In genomic region chr8:91514752-91515478, GRCm38 (mm10) we compare ENCODE assay signal across 16 mouse cellular contexts.
DNase-seq lines count a peak whose midpoint lies in the region; ATAC-seq and TF ChIP-seq lines count a peak whose summit lies in the region.
"Had no signal": no experiment of that assay in that cellular context is flagged by ENCODE, and none has a peak within 500 bp of the region (broad histone marks: within the 10 kb centered on the region; RNA-seq: fewer than 3 reads in every experiment).

No protein-coding gene starts in this region.

- H3K4me1 ChIP-seq in lung, postnatal 0 days (ENCODE audit: insufficient read depth, low read depth, low read length) = peaks cover 11% of the 10 kb centered on the region; the same call in 1 of the 2 replicates
- peaks cover 29% of the 10 kb centered on the region for H3K4me1 ChIP-seq in forebrain, embryonic 11.5 days (replicated peaks; ENCODE audit: control insufficient read depth, insufficient read depth, low read length)
- no peaks in the 10 kb centered on the region for H3K4me1 ChIP-seq in hindbrain, postnatal 0 days (ENCODE audit: insufficient read depth, low read length)
- H3K4me1 ChIP-seq in cerebellum, adult 2 months (ENCODE audit: control insufficient read depth, insufficient read depth, low read length) = peaks cover 11% of the 10 kb centered on the region

- no peaks in the 10 kb centered on the region for H3K9me3 ChIP-seq in lung, postnatal 0 days (ENCODE audit: low read length)
- H3K9me3 ChIP-seq in forebrain, embryonic 11.5 days (ENCODE audit: control insufficient read depth, low read length) = no peaks in the 10 kb centered on the region
- no peaks in the 10 kb centered on the region for H3K9me3 ChIP-seq in hindbrain, postnatal 0 days (ENCODE audit: low read length)
- H3K9me3 ChIP-seq: embryonic facial prominence, embryonic 15.5 days; limb, embryonic 10.5 days had no signal

- H3K9ac ChIP-seq in lung, postnatal 0 days (replicated peaks; ENCODE audit: low read depth) = no peak overlapping the region
- H3K9ac ChIP-seq in forebrain, embryonic 11.5 days (ENCODE audit: low read length) = no peak overlapping the region
- H3K9ac ChIP-seq in hindbrain, postnatal 0 days (replicated peaks; ENCODE audit: low read length) = no peak overlapping the region
- H3K9ac ChIP-seq: embryonic facial prominence, embryonic 15.5 days had no signal

- H3K27ac ChIP-seq in lung, postnatal 0 days (ENCODE audit: low read length) = no peak overlapping the region
- H3K27ac ChIP-seq in forebrain, embryonic 11.5 days (ENCODE audit: low read depth, low read length) = no peak overlapping the region
- no peak overlapping the region for H3K27ac ChIP-seq in hindbrain, postnatal 0 days
- H3K27ac ChIP-seq in cerebellum, adult 2 months (ENCODE audit: insufficient read depth, low read length) = no peak overlapping the region
- H3K27ac ChIP-seq: embryonic facial prominence, embryonic 15.5 days; heart, adult 2 months; limb, embryonic 10.5 days; stomach, postnatal 0 days had no signal

- ATAC-seq in lung, postnatal 0 days = peak; percentile 37; the same call in 1 of the 2 replicates
- peak; percentile 72 for ATAC-seq in forebrain, embryonic 11.5 days (replicated peaks; ENCODE audit: low FRiP score)
- ATAC-seq in hindbrain, postnatal 0 days = peak; percentile 53; the same call in 1 of the 2 replicates

- intact Hi-C loops in heart, postnatal 10 days (cut with DNase I) = no loop called here

- H3K27me3 ChIP-seq in lung, postnatal 0 days (replicated peaks; ENCODE audit: insufficient read depth, low read length) = no peaks in the 10 kb centered on the region
- peaks cover 53% of the 10 kb centered on the region for H3K27me3 ChIP-seq in forebrain, embryonic 11.5 days (ENCODE audit: control insufficient read depth, insufficient read depth, low read length)
- H3K27me3 ChIP-seq in hindbrain, postnatal 0 days (ENCODE audit: insufficient read depth, low read length) = no peaks in the 10 kb centered on the region
- no peaks in the 10 kb centered on the region for H3K27me3 ChIP-seq in cerebellum, adult 2 months (ENCODE audit: control insufficient read depth, insufficient read depth, low read length)
- H3K27me3 ChIP-seq: embryonic facial prominence, embryonic 15.5 days had no signal

- no peaks in the 10 kb centered on the region for H3K36me3 ChIP-seq in lung, postnatal 0 days (ENCODE audit: insufficient read depth, low read length)
- no peaks in the 10 kb centered on the region for H3K36me3 ChIP-seq in forebrain, embryonic 11.5 days (ENCODE audit: control insufficient read depth, insufficient read depth, low read length)
- no peaks in the 10 kb centered on the region for H3K36me3 ChIP-seq in hindbrain, postnatal 0 days (ENCODE audit: insufficient read depth, low read length)
- H3K36me3 ChIP-seq: embryonic facial prominence, embryonic 15.5 days; limb, embryonic 10.5 days had no signal

- TF ChIP-seq POLR2A in cerebellum, adult 2 months (IDR thresholded peaks at IDR 0.05; ENCODE audit: borderline replicate concordance, insufficient read depth, low read length) = no peak

- TF ChIP-seq CTCF in lung, postnatal 0 days (IDR thresholded peaks at IDR 0.05) = 0 out of 2 replicates have a peak, but pooled peaks have one; percentile 13
- TF ChIP-seq CTCF in hindbrain, postnatal 0 days (IDR thresholded peaks at IDR 0.05; ENCODE audit: low read depth) = no peak
- TF ChIP-seq CTCF in cerebellum, adult 2 months (IDR thresholded peaks at IDR 0.05; ENCODE audit: borderline replicate concordance, insufficient read depth, low read depth, low read length) = no peak

- no peak for TF ChIP-seq EP300 in lung, postnatal 0 days (IDR thresholded peaks at IDR 0.05)

- DNase-seq in lung, postnatal 0 days (ENCODE audit: low spot score) = no peak
- no peak for DNase-seq in lung, postnatal 25 days (ENCODE audit: low spot score)
- peak; percentile 59 for DNase-seq in forebrain, embryonic 11.5 days (ENCODE audit: low spot score)
- DNase-seq in hindbrain, postnatal 0 days (ENCODE audit: low spot score) = no peak
- peak; percentile 77 for DNase-seq in retina, embryonic 14.5 days (ENCODE audit: low spot score)
- no peak for DNase-seq in heart, postnatal 10 days
- DNase-seq in right cerebral cortex, postnatal 14 days = no peak
- DNase-seq in cerebellum, adult 2 months = no peak
- DNase-seq: cerebellum, adult 9-11 months; heart, adult 2 months; heart, postnatal 4 days; kidney, adult 9 months; layer of hippocampus, adult 9-11 months had no signal

- no peak overlapping the region for H3K4me3 ChIP-seq in lung, postnatal 0 days (ENCODE audit: low read depth, low read length)
- H3K4me3 ChIP-seq in forebrain, embryonic 11.5 days (ENCODE audit: low read depth, low read length) = no peak overlapping the region
- H3K4me3 ChIP-seq in hindbrain, postnatal 0 days (ENCODE audit: low read length) = no peak overlapping the region
- H3K4me3 ChIP-seq in cerebellum, adult 2 months (replicated peaks; ENCODE audit: insufficient read depth, low read depth, low read length) = no peak overlapping the region
- H3K4me3 ChIP-seq: embryonic facial prominence, embryonic 15.5 days; heart, adult 2 months; limb, embryonic 10.5 days had no signal

- H3K4me2 ChIP-seq in lung, postnatal 0 days (replicated peaks; ENCODE audit: low read depth, low read length) = no peak overlapping the region
- H3K4me2 ChIP-seq in forebrain, embryonic 11.5 days (ENCODE audit: low read depth, low read length, severe bottlenecking) = no peak overlapping the region
- no peak overlapping the region for H3K4me2 ChIP-seq in hindbrain, postnatal 0 days (ENCODE audit: low read depth, low read length)
- H3K4me2 ChIP-seq: embryonic facial prominence, embryonic 15.5 days had no signal

- WGBS in lung, postnatal 0 days = 67% methylated on average over 16 of the region's 16 CpGs
- WGBS in forebrain, embryonic 11.5 days = 24% methylated on average over 16 of the region's 16 CpGs
- 34% methylated on average over 16 of the region's 16 CpGs for WGBS in hindbrain, postnatal 0 days
- WGBS in cerebellum, adult 2 months = 71% methylated on average over 16 of the region's 16 CpGs

Comparison
In these comparisons a context has a peak if more than half of its experiments do, and no peak if none do; other contexts are left out.
1. DNase-seq: peak in forebrain, embryonic 11.5 days (single experiment) and retina, embryonic 14.5 days (single experiment); none in lung, postnatal 0 days (single experiment), lung, postnatal 25 days (single experiment), hindbrain, postnatal 0 days (single experiment), heart, postnatal 10 days (0 of 2), right cerebral cortex, postnatal 14 days (single experiment) and cerebellum, adult 2 months (0 of 2).
2. Peak in every context shown above with its lines, with median percentiles within 50 percentile points of each other: ATAC-seq.